Mouse (Mus musculus) gastrocnemius, postnatal 36 days (tissue): Measurements from ENCODE around the gene Uqcc1. TPM values are rescaled to one million over a fixed set of nuclear protein-coding genes. Genes with fewer than 3 reads are reported as not detected.
"Not testable (repeated sequence)": the region's sequence is repeated elsewhere in the genome, so short reads cannot be mapped to it uniquely, and the experiment has no call there.

ENCODE experiments used
- DNase-seq, 2 experiments: peaks; one replicate each; pipeline ENCODE4 v3.0.0; 2022
- intact Hi-C: fragments of 180-260 bp; cut with DNase I; formaldehyde crosslinking; loops from one replicate; pipeline ENCODE4 v1.15.1; 2025
- total RNA-seq, 2 experiments: library from RNA; stranded (reverse); gene quantifications; 2 replicates each; pipeline ENCODE4 v1.2.3; 2021

Uqcc1 gene
- total RNA-seq, 2 experiments from 2014 or later: 151 to 164 TPM

DNA sequence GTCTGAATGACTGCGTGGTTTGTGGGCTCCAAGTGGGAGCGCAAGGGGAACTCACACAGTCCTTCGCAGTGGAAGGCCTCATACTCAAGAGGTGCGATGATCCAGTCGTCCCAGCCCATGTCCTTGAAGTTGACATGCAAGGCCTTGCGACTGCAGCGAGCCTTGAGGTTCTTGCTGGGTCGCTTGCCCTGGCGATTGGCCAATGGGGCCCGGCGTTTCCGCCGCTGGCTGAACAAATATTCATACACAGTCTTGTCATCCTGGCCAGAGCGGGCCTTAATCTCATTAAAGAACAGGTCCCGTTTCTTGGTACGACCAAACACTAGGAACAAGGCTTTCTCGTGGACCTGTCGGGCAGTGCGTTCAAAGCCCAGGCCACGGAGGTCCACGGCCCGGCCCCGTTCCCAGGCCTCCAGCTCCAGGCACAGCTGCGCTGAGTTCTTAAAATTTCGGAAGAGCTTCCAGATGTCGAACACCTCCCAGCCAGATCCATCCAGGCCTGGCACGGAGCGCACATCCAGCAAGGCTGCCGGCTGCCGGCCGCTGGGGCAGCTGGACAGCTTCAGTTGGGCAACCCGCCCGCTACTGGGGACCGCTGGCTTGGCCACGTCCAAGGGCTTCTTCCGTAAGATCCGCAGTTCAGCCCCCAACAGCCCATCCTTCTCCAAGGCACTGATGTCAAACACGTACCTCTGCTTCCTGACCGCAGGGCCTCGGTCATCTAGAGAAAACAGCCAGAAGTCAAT lies 11.8 kb upstream of the Uqcc1 start:
- DNase-seq: peak; percentile 29 to 58
- intact Hi-C loops: loop anchor here (5.0 kb wide), 1 partner anchor 285 kb away; no protein-coding TSS in a partner anchor

DNA sequence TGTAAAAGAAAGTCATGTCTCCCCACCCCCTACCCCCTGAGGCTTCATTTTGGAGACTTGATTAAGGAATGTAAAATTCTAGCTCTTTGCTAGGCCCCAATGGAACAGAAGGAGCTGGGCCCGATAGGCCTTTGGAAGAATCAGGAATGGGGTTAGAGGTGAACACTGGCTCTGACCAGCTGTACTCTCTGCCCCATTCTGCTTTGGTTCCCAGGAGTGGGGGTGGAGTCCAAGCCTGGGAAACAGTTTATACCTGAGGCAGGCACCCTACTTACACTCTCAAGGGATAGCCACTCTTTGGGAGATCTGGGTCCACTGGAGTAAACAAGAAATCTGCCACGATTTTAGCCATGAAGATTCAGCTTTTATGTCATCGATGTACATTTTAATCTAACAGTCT lies 10.6 kb upstream of the Uqcc1 start, which contains the start of gene Gm15557:
TSS of gene Gm15557 (plus strand) at position 48 of the 400 bp plus-strand sequence.
- intact Hi-C loops: loop anchor here (5.0 kb wide), 1 partner anchor 283 kb away; no protein-coding TSS in a partner anchor
- DNase-seq: no peak

DNA sequence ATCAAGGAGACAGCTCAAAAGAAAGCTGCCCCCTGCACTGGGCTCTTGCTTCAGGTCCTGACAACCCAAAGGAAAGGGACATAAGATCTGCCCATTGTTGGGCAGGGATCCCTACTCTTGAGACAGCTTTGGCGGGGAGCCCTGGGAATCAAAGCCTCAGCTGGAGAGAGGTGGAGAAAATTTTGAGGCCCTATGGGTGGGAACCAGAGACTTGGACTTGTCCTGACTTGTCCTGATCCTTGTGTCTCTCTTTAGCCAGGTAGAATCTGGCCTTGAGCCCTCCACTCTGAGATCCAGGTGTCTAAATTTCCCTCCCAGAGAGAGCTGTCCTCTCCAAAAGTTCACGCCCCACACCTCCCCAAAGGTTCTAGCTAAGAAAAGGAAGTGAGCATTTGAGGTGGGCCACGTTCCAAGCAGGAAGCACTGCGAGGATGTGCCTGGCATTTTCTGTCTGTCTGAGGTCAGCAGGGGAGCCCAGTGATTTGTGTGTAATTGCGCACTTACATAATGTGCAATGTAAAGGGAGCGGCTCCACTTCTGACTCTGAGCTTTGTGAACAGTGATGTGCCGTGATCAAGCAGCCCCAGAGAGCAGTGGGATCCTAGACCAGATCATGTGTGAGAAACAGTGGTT lies 9.9 kb upstream of the Uqcc1 start:
- intact Hi-C loops: loop anchor here (5.0 kb wide), 1 partner anchor 283 kb away; no protein-coding TSS in a partner anchor
- DNase-seq: no peak

DNA sequence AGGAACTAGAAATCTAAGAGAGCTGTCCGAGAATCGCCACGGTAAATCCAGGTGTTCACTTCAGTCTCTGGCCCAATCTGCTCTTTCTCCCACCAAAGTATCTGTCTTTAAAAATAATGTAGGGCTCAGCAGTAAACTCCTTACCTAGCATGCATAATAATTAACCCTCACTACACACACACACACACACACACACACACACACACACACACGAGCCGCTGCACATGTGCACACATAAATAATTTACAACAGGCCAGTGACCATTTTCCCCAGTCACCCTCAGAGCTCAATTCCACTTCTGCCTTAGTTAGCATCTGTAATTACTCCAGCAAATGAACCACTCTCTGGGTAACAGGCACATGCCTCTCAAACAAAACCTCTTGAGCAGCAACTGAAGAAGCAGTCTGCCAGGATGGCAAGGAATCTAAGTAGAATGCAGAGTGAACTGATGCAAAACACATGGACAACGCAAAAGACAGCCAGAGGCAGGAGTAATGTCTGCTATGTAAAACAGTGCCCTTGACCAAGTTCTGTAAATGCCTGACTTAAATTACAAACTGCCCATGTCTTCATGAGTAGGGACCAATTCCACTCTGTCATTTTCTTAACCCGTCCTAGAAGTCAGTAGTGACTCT lies 1.3 kb downstream of the Uqcc1 start:
- DNase-seq: no peak
- intact Hi-C loops: no loop called here

DNA sequence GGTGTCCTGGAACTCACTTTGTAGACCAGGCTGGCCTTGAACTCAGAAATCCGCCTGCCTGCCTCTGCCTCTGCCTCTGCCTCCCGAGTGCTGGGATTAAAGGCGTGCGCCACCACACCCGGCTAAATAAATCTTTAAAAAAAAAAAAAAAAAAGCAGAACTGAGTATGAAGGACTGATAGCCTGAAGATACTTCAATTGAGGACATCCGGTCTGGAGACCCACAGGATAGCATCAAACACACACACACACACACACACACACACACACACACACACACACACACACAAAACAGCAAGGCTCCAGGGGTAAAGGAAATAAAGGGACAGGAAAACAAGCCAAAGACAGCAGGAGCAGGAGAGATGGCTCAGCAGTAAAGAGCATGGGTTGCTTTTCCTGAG lies 4.9 kb downstream of the Uqcc1 start:
- intact Hi-C loops, DNase-seq: not testable (repeated sequence)

DNA sequence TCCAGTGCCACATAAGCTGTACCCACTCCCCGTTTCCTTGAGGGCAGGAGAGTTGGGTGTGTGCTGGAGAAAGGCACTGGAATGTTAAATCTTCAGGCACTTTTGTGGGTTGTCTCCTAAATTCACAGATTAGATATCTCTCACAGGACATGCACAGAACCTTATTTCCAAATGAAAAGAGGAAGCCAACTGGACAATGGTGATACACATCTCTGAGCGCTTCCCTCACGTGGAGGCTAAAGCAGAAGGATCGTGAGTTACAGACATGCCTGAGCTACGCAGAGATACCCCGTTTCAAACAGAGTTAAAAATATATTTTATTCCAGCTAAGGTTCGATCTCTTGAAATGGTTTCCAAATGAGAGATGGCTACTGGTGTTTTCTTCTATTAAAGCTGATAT lies 7.0 kb downstream of the Uqcc1 start:
- intact Hi-C loops: no loop called here
- DNase-seq: no peak

DNA sequence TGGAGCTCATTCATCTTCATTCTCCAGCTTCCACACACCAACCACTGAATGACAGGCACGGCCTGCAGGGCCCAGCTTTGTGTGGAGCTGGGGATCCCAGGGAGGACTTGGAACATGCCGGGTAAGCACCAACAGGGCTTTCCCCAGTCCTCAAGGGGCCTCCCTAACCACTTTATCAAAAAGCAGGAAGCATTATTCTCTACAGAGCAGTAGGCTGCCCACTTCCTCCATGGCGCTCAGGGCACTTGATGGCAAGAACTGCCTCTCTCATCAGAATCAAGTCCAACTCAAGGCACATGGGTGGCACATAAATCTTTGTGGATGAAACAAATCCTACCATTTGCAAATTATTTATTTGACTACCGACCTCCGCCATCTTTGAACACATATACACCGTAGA lies 15.4 kb downstream of the Uqcc1 start:
- no peak for DNase-seq
- intact Hi-C loops: no loop called here

DNA sequence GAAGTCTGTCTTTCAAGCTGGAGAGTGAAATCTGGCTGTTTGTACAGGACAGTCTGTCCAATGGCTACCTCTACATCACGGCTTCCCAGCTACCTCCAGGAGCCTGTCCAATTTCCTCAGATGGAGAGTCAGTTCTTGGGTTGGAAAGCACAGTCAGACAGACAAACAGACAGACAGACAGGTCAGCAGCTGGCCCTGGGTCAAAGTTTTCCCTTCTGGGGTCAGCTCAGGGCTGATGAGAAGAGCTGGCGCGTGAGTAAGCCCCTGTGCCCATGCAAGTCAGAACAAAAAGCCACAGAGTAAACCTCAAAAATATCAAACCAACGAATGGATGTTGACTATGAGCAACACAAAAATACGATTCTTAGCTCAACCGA lies 26.5 kb downstream of the Uqcc1 start:
- no peak for DNase-seq
- intact Hi-C loops: no loop called here

DNA sequence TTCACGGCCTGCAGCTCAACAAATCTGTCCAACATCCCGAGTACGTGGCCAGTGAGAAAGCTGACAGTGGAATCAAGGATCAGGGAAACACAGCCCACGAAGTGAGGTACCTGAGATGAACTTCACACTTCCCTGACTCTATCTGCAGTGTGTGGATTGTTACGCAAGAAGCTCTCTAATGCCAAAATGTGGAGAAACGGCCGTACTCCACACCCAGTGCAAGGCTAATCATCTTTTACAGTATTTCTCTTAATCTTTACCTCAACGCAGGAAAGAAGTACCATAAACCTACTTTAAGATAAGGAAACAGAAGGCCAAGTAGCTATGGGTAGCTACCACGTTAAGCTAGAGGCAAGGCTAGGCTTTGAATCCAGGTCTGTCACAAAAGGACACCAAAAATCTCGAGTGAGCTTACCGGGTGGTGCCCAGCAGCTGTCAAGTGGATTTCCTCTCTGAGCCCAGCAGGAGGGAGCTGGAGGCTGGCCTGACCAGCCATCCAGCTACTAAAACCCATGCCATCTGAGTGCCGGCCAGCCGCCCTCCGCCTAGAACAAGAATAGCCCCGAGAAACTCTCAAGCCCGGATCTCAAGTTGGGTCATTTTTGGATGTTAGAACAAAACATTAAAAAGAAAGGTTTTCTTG lies 27.0 kb downstream of the Uqcc1 start:
- peak; percentile 39 to 45 for DNase-seq
- intact Hi-C loops: no loop called here

DNA sequence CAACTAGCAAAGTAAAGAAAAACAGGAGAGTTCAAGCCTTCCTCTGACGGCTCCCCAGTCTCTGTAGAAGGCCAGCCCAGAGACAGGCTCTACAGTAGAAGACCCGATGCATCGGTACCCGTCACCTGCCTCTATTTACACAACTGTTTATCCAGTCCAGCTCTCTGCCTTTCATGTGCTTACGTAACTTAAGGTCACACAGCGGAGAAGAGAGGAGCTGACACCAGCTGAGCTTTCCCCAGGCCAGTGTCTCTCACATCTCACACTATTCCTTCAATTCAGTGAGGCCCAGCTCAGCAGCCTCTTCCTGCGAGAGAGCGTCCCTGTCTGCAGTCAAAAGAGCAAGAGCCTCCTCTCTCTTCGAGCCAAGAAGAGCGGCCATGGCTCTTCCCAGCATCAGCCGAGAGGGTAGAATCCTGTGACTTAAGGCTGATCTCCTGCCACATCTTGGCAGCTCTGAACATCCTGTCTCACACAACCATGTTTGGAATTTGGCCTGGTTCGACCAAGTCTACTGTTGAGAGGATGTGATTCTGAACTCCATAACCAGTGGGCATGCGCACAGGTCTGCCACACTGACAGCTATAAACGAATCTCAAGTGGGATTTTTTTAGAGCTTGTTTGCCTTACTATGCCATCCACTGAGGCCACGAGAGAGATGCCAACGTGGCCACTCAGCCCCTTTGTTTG lies 34.9 kb downstream of the Uqcc1 start:
- DNase-seq: no peak
- intact Hi-C loops: no loop called here

DNA sequence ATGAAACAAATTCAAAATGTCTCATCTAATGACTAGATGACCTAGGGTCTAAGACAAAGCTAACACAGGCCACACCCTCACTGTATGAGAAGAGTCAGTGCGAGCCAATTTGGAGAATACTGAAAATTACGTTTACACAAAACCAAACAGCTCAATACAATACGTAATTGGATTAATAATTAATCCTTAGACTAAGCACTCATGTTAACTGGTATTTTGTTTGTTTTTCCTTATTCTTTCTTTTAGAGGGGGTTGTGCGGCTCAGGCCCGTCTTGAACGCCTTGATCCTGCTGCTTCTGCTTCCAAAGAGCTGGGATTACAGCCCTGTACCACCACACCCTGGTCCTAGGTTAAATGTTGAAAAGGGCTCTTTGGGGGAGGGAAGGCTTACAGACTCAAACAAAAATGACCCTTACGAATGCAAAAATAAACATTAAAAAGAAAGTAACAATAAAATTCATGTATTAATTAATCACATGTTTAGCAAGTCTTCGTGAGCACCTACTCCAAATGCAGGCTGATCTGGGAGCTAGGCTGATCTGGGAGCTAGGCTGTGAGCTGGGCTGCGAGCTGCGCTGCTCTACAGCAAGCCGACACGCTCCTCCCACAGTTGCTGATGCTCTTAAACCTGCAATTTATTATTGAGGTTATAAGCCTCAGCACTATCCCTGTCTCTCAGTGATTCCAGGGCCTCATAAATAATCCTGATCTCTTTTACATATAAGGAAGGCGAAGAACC lies 35.6 kb downstream of the Uqcc1 start:
- DNase-seq: no peak
- intact Hi-C loops: no loop called here

DNA sequence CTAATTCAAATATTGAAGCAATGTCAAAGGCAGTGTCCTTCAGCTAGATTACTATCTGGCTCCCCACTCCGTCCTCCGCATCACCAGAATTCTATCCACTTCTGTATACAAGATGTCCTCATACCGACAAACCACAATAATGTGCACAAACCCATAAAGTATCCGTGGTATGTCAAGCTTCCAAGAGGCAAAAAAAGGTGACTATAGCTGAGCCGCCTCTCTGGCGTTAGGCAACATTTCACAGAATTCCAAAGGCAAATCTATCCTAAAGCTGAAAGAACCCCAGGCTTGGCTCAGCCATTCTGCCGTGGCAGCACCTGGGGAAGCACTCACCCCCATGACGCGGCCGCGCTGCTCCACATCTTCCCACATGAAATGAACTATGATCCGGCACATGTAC lies 43.3 kb downstream of the Uqcc1 start:
- no peak for DNase-seq
- intact Hi-C loops: no loop called here

DNA sequence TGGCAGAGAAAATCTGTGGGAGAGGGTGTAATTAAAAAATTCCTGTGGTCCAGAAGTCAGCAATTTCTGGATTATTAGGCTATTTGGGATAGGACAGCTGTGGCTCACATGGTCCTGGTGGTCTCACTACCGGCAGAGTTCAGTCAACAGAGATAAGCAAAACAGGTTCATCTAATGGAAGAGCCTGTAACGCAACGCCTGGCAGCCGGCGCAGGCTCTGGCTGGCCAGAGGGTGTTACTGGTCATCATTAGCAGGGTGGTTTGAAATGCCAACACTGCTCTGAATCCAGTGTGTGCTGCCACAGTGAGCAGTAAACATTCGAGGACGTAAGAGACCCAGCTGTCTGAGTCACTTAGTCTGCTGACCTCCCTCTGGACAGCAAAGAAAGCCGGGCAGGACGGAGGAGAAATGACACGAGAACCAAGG lies 44.8 kb downstream of the Uqcc1 start:
- intact Hi-C loops: no loop called here
- DNase-seq: peak; percentile 17 to 23

DNA sequence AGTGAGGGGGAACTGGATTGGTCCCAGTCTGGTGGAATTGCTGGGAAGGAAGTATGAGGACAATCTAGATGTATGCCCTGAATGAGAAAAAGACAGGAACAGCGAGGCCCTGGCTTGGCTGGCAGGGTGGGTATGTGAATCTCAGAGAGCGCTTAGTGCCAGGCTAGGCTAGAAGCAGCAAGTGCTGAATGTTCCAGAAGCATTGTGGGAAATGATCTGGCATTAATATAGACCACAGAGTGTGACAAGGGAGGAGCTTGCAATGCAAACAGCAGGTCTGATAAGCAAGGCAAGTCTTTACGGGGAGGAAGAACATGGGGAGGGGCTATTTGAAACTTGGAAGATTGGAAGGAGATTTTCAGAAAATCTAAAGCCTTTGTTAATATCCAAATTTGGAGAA lies 48.0 kb downstream of the Uqcc1 start:
- intact Hi-C loops: no loop called here
- DNase-seq: no peak

DNA sequence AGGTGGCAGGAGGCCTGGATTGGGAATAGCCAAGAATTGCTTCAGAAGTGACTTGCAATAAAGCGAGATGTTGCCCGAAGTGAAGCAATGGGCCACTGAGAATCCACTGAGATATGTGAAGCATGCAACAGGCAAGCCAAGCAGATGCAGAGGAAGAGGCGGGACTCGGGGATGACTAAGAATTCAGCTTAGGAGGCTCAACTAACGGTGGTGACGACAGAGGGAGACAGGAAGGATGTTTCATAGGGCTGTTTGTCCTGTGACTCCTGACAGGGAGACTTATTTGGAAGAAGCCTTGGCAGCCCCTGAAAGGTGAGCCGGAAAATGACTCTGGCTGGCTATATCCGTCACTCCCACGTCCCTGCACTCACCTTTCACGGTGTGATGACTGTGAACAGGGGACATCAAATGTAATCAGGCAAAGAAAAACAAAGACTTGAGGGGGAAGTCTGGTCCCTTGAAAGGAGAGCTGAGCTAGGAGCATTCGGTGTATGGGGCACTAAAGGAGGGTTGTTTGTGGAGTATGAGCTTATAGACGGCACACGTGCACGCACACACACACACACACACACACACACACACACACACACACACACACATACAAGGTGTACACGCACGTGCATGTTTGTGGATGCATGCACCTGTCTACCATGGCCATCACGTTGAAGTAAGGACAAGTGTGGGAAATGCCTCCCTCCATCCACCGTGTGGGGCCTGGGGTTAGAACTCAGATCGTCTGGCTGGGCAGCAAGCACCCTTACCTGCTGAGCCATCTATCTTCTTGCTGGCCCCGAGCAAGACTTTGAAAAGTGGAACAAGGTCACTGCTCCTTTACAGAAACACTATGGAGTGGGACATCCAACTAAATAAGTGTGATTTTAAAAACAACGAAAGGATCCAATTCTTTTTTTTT lies 50.9 kb downstream of the Uqcc1 start:
- no peak for DNase-seq

DNA sequence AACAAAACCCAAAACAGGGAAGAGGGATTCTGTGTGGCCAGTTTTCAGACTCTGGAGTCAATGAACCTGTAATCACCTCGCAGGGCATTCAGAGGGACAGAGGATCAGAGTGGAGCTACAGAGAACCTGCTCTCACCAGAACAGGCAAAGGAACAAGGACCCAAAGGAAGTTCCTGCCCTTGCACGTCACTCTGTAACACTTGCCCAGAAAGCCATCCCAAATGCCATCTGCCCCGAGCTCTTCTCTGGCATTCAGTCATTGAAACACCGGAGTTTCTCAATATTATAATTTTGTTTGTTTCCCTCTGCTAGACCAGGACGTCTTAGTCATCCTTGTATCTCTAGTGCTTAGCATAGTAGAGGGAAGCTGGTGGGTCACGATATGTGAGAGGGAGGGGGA lies 56.5 kb downstream of the Uqcc1 start:
- intact Hi-C loops: no loop called here
- no peak for DNase-seq

More for the DNA sequence above, 50.9 kb downstream of the Uqcc1 start:
- intact Hi-C loops: no loop called here

DNA sequence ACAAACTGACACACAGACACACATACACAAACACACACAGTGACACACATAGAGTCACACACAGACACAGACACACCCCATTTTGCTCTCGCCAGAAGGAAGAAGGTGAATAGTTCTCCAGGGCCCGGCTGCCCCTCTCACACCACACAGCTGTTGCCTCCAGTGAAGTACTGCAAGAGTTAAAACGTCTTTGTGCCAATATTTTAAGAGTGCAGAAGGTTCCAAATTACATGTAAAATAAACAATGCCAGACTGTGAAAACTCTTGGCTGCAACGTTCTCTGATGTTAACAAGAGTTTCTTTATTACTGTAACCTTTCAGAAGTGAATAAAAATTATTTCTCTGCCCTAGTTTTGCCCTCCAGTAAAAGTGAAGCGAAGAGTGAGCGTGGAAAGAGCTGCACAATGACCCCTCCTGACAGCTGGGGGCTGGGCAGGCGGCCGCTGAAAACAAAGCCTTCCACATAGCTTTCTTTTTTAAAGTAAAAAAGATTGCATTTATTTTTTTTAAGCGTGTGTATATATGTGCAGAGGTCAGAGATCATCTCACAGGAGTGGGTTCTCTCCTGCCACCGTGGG lies 57.1 kb downstream of the Uqcc1 start:
- no peak for DNase-seq
- intact Hi-C loops: no loop called here

DNA sequence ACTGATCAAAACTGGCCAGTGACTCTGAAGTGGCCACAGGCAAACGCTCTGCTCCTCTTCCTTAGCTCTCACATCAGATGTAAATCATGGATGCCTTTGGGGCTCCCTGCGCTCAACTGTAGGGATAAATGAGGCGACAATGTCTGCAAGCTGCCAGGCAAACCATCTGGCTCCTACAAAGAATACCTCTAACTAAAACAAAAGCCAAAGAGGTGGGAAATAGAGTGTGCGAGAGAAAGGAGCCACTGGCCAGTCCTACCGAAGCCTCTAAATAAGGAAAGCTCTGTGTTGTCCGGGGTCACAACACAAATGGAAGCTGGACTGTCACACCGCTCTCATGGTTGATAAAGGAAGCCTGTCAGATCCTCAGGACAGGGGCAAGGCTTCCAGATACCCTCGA lies 57.6 kb downstream of the Uqcc1 start:
- DNase-seq: no peak

More for the DNA sequence above, 57.6 kb downstream of the Uqcc1 start:
- intact Hi-C loops: no loop called here
